Mouse (Mus musculus): ENCODE results near the gene Ermap.

Ermap gene

GRCm38 (mm10) chr4:119189864-119190263 lies at the start of gene Ermap:
Ermap (minus strand) TSS chr4:119190011.
- CTCF ChIA-PET = interaction anchor here (0.6 to 0.7 kb wide), 2 partner anchors 17 to 543 kb away, joined by 3 read pairs; no protein-coding TSS in a partner anchor

- CTCF ChIA-PET = interaction anchor here (0.9 to 1.1 kb wide), 2 partner anchors 22 to 100 kb away, joined by 4 to 5 read pairs; partner anchors contain the start of gene Tmem269
Measured at GRCm38 (mm10) chr4:119239181-119239682, 49.4 kb upstream of the Ermap start.

- CTCF ChIA-PET = interaction anchor here (0.9 to 1.1 kb wide), 2 partner anchors 21 to 101 kb away, joined by 4 to 5 read pairs; partner anchors contain the start of gene Tmem269
Measured at GRCm38 (mm10) chr4:119238661-119239060, 48.9 kb upstream of the Ermap start.

- CTCF ChIA-PET = no interaction called here
Measured at GRCm38 (mm10) chr4:119234348-119234747, 44.5 kb upstream of the Ermap start.

GRCm38 (mm10) chr4:119233256-119233901 lies 43.6 kb upstream of the Ermap start:
- CTCF ChIA-PET = no interaction called here

GRCm38 (mm10) chr4:119232410-119233255 lies 42.8 kb upstream of the Ermap start, which contains the start of the genes AU022252 and P3h1:
AU022252 (minus strand) TSS chr4:119232712.
P3h1 (plus strand) TSS chr4:119232915.
- CTCF ChIA-PET = interaction anchor here (0.8 kb wide), 1 partner anchor 9 kb away, joined by 20 read pairs; no protein-coding TSS in a partner anchor

DNA sequence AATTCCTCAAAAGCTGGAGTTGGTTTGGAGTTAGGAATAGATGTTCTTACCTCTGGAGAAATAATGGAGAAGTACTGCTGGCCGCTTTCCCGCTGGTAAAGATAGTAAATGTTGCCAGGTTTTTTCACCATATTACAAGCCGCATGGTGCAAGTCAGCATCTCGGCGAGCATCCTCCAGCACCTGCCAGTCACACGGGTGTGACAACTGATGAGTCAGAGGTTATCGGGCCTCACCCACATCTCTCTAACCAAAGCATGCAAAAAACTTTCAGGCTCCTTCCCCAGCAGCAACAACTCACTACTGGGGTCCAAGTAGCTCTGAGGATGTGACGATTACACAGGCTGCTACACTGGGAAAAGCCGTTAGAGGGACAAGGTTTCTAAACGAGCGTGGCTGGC lies 36.9 kb upstream of the Ermap start:
- CTCF ChIA-PET = no interaction called here

- CTCF ChIA-PET = no interaction called here
Measured at GRCm38 (mm10) chr4:119225719-119226118, 35.9 kb upstream of the Ermap start.

DNA sequence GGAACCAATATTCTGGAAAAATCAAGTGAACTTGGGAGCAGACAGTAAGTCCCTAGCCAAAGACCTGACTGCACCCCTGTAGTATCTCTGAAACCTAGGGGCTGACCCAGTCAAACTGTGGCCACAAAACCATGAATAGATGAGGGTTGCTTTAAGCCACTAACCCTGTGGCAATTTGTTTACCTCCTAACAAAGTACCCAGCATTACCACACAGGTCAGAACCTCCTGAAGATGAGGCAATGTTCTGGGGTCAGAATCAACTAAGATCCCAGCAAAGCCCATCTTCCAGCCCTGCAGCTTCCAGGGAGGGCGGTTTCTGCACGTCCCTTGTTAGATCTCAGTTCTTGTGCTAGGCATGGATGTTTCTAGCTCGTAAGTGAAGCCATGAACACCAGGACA lies 34.7 kb upstream of the Ermap start:
- CTCF ChIA-PET = no interaction called here

DNA sequence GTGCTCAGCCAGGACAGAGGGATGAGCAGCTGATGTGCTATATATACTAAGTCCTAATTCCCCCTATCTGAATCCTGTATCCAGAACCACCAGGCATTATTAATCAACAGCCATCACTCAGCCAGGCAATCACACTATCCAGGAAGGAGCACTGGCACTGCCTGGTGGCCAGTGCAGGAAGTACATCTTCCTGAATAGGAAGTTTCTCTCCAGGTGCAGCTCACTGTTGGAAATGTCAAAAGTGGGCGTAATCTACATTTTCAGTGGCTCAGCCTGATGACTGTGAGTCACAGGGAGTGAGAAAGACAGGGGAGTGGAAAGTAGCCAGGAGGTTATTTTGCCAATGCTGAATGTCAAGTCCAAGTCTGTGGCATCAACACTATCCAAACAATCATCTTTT lies 33.9 kb upstream of the Ermap start:
- CTCF ChIA-PET = interaction anchor here (0.7 kb wide), 3 partner anchors 9 to 122 kb away, joined by 3 to 20 read pairs (median 4); partner anchors contain the start of genes AU022252 and P3h1

DNA sequence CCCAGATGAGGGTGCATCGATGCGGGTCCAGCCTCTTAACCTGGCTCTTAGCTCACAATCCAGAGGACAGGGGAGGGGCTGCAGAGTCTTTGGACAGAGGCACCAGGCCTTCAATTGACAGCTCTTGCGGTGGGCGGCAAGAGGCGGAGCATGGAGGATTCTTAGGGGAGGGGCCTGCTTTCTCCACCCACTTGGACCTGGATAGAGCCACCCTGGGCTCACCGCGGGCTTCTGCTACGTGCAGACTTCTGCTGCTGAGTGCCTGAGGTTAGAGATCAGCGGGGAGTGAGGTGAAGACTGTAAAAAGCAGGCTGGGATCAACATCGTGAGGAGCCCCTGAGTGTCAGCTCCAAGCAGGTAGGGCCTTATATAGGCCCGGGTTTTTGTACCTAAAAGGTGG lies 28.4 kb upstream of the Ermap start, which contains the start of gene Tmem269:
Tmem269 (minus strand) TSS at position 49 of the 400 bp plus-strand sequence.
- CTCF ChIA-PET = interaction anchor here (0.8 kb wide), 1 partner anchor 20 kb away, joined by 5 read pairs; no protein-coding TSS in a partner anchor

DNA sequence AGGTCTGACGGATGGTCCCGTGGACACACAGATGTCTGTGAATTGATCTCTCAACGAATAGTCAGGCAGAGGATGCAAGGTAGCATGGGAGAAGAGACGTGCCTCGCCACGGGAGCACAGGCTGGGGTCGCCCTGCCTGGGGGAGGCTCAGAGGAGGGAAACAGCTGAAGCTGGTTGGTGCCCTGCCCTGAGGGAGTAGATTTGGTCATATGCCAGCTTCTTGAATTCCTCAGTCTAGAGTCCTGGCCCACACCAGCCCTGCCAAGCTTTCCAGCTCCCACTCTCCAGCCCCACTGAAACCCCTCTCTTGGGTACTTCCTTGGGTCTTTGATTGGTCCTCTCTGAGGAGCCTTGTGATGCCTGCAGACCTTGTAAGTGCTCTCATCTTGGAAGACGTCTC lies 26.9 kb upstream of the Ermap start:
- CTCF ChIA-PET = no interaction called here

GRCm38 (mm10) chr4:119204672-119205071 lies 14.9 kb upstream of the Ermap start:
- CTCF ChIA-PET = no interaction called here

DNA sequence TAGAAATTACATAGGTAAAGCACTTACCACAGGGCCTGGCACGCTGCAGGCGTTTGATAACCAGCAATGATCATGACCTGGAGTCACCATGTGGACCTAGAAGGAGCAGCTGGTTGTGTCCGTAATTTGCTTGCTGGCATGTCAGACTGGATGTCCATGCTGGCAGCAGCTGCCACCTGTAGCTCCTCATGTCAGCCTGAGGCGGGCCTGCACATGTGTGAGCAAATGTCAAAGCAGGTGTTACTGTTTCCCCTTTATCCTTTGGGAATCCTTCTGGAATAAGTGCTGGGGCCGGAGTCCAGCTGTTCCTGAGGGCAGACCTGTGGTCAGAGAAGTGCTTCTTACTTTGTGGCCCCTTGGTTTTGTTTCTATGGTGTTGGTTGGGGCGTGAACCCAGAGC lies 8.3 kb upstream of the Ermap start:
- CTCF ChIA-PET = interaction anchor here (0.8 kb wide), 1 partner anchor 194 kb away, joined by 11 read pairs; no protein-coding TSS in a partner anchor

DNA sequence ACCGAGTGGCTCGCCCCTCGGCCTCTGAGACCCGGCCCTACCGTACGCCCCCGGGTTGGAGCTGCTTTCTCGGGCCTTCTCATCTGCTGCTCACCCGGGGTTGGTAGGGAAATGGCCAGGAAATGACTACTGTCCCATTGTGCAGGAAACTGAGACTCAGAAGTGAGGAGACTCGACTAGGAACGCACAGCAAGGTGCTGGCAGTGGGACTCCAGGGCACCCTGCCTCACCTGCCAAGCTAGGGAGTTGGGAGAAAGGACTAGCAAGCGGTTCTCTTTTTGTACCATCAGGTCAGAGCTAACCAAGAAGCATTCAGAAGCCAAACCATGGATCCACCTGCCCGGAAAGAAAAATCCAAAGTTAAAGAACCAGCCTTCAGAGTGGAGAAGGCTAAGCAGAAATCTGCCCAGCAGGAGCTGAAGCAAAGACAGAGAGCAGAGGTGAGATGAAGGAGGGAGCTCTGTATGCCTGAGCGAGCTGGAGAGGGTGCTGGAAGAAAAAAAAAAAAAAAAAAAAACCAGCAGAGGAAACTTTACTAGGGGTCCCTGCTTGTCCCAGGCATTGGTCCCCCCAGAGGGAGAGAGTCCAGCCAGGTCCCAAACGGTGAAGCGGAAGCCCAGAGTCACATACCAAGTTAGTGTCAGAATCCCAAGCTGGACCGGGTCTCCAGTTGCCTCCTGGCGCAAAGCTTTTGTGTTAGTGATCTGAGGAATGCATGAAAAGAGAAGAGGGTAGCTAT lies 5.9 kb upstream of the Ermap start:
- CTCF ChIA-PET = interaction anchor here (0.5 to 0.9 kb wide), 4 partner anchors 136 to 773 kb away, joined by 3 to 5 read pairs (median 4); no protein-coding TSS in a partner anchor

- CTCF ChIA-PET = interaction anchor here (0.5 to 0.9 kb wide), 5 partner anchors 130 to 1631 kb away, joined by 3 to 6 read pairs (median 4); no protein-coding TSS in a partner anchor
Measured at GRCm38 (mm10) chr4:119194909-119195581, 5.2 kb upstream of the Ermap start, which contains the start of gene Svbp. Svbp (plus strand) TSS chr4:119195306.

GRCm38 (mm10) chr4:119192757-119193156 lies 2.9 kb upstream of the Ermap start:
- CTCF ChIA-PET = interaction anchor here (0.7 to 1.2 kb wide), 4 partner anchors 8 to 53 kb away, joined by 3 to 8 read pairs (median 4); no protein-coding TSS in a partner anchor

- CTCF ChIA-PET = interaction anchor here (0.7 kb wide), 1 partner anchor 60 kb away, joined by 3 read pairs; no protein-coding TSS in a partner anchor
Measured at GRCm38 (mm10) chr4:119191273-119191672, 1.5 kb upstream of the Ermap start.

- CTCF ChIA-PET = interaction anchor here (0.7 kb wide), 1 partner anchor 60 kb away, joined by 3 read pairs; no protein-coding TSS in a partner anchor
Measured at GRCm38 (mm10) chr4:119190618-119191017, 807 bp upstream of the Ermap start.

DNA sequence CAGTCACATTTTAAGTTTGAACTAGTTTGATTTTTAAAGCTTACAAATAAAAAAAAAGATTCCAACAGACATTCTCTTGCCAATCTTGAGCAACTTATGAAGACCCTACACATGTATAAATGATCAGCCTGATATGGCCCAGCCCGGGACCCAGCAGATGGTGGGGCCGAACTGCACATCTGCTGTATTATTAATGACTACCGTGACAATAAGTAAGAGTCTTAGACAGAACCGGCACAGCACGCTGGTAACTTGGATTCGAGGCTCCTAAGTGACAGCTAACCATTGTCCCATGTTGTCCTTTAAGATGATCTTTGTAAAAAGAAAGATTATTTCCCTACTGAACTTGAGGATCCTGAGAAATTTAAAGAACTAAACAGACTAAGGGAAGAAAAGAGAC lies 419 bp downstream of the Ermap start:
- CTCF ChIA-PET = interaction anchor here (0.6 to 0.7 kb wide), 2 partner anchors 16 to 543 kb away, joined by 3 read pairs; no protein-coding TSS in a partner anchor

Measured in spleen, embryonic (tissue).